Mouse (Mus musculus) stomach, postnatal 0 days (tissue): ENCODE measurements at regions not wholly inside any gene's neighbourhood (a gene's known extent, or its start where the extent isn't known, plus 50 kb on each side); places are given as distances from the start of the nearest gene placed in this dataset.

Experiments
- CTCF ChIP-seq: IDR thresholded peaks from 2 replicates; pipeline ENCODE4 v1.5.1; 2016; ENCODE audit warnings: antibody characterized with exemption, low read depth, mild to moderate bottlenecking, moderate library complexity
- EP300 ChIP-seq: optimal IDR thresholded peaks from 2 replicates; pipeline ENCODE3; 2016; ENCODE audit warnings: antibody characterized with exemption

DNA sequence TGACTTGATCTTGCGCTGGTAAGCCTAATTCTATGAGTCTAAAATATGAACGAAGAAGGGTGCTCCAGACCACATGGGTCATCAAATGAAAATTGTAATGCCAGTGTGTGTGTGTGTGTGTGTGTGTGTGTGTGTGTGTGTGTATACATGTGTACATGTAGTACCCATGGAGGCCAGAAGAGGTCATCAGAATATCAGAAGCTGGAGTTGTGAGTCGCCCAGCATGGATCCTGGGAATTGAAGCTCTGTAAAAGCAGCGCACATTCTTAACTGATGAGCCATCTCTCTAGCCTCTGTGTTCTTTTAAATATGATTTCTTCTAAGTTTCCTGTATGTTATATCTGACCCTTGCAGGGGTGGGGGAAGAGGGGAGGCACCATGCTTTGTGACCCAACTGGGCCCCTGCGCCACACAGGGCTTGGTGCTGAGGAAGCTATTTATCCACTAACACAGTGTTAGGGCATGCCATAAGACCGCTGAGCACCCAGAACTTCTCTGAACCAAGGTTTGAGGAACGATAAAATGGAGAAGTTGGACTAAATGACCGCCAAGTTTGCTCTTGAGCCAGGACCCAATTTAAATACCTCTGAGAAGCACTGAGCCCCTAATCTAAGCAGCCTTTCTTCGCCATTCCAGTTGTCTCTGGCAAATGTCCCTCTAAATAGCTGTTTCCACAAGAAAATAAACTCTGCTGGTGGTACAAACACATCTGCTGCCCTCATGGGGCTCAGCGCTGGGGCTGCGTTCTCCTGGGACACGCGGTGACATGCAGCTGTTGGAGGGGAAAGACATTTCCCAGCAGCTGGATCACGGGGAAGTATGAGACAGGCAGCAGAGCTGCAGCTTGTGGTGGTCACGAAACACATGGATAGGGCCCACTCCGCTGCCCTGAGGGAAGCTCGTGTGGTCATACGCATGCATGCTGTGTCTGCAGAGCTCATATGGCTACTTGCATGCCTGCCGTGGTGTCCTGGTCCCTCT is 59.6 kb upstream of the Otos start:
- no peak for TF ChIP-seq EP300
- peak; percentile 59 for TF ChIP-seq CTCF
